Mouse (Mus musculus): ENCODE results near the gene Man2a1.

The Man2a1 gene

GRCm38 (mm10) chr17:64601751-64602578, 1.4 kb downstream of the Man2a1 start:
- ATAC-seq (ENCODE audit: insufficient number of reproducible peaks, low FRiP score, low TSS enrichment), result no peak

- no peak for ATAC-seq (ENCODE audit: insufficient number of reproducible peaks, low FRiP score, low TSS enrichment)
These were observed 2.6 kb downstream of the Man2a1 start for GRCm38 (mm10) chr17:64603134-64603533.

GRCm38 (mm10) chr17:64603534-64603933, 3.0 kb downstream of the Man2a1 start:
- ATAC-seq (ENCODE audit: insufficient number of reproducible peaks, low FRiP score, low TSS enrichment), result no peak

- ATAC-seq (ENCODE audit: insufficient number of reproducible peaks, low FRiP score, low TSS enrichment), result no peak
These were observed 3.6 kb downstream of the Man2a1 start for GRCm38 (mm10) chr17:64604163-64604562.

GRCm38 (mm10) chr17:64608228-64608627, 7.7 kb downstream of the Man2a1 start:
- no peak for ATAC-seq (ENCODE audit: insufficient number of reproducible peaks, low FRiP score, low TSS enrichment)

- ATAC-seq (ENCODE audit: insufficient number of reproducible peaks, low FRiP score, low TSS enrichment), result no peak
These were observed 8.5 kb downstream of the Man2a1 start for GRCm38 (mm10) chr17:64608923-64609598.

- no peak for ATAC-seq (ENCODE audit: insufficient number of reproducible peaks, low FRiP score, low TSS enrichment)
These were observed 9.2 kb downstream of the Man2a1 start for GRCm38 (mm10) chr17:64609741-64610140.

- no peak for ATAC-seq (ENCODE audit: insufficient number of reproducible peaks, low FRiP score, low TSS enrichment)
These were observed 10.9 kb downstream of the Man2a1 start for GRCm38 (mm10) chr17:64611426-64611825.

GRCm38 (mm10) chr17:64612135-64612885, 11.8 kb downstream of the Man2a1 start:
- ATAC-seq (ENCODE audit: insufficient number of reproducible peaks, low FRiP score, low TSS enrichment), result no peak

- ATAC-seq (ENCODE audit: insufficient number of reproducible peaks, low FRiP score, low TSS enrichment), result no peak
These were observed 12.4 kb downstream of the Man2a1 start for GRCm38 (mm10) chr17:64612930-64613329.

- no peak for ATAC-seq (ENCODE audit: insufficient number of reproducible peaks, low FRiP score, low TSS enrichment)
These were observed 12.8 kb downstream of the Man2a1 start for GRCm38 (mm10) chr17:64613351-64613750.

- ATAC-seq (ENCODE audit: insufficient number of reproducible peaks, low FRiP score, low TSS enrichment), result no peak
These were observed 14.3 kb downstream of the Man2a1 start for GRCm38 (mm10) chr17:64614804-64615203.

- ATAC-seq (ENCODE audit: insufficient number of reproducible peaks, low FRiP score, low TSS enrichment), result no peak
These were observed 14.9 kb downstream of the Man2a1 start for GRCm38 (mm10) chr17:64615420-64615819.

- ATAC-seq (ENCODE audit: insufficient number of reproducible peaks, low FRiP score, low TSS enrichment), result no peak
These were observed 15.7 kb downstream of the Man2a1 start for GRCm38 (mm10) chr17:64616259-64616658.

GRCm38 (mm10) chr17:64617838-64618237, 17.3 kb downstream of the Man2a1 start:
- no peak for ATAC-seq (ENCODE audit: insufficient number of reproducible peaks, low FRiP score, low TSS enrichment)

- no peak for ATAC-seq (ENCODE audit: insufficient number of reproducible peaks, low FRiP score, low TSS enrichment)
These were observed 18.5 kb downstream of the Man2a1 start for GRCm38 (mm10) chr17:64618996-64619395.

GRCm38 (mm10) chr17:64620135-64620534, 19.6 kb downstream of the Man2a1 start:
- peak; percentile 32; the same call in 1 of the 2 replicates for ATAC-seq (ENCODE audit: insufficient number of reproducible peaks, low FRiP score, low TSS enrichment)

- no peak for ATAC-seq (ENCODE audit: insufficient number of reproducible peaks, low FRiP score, low TSS enrichment)
These were observed 20.1 kb downstream of the Man2a1 start for GRCm38 (mm10) chr17:64620627-64621026.

- peak; percentile 71 for ATAC-seq (ENCODE audit: insufficient number of reproducible peaks, low FRiP score, low TSS enrichment)
These were observed 20.7 kb downstream of the Man2a1 start for GRCm38 (mm10) chr17:64621226-64621625.

GRCm38 (mm10) chr17:64621649-64622351, 21.3 kb downstream of the Man2a1 start:
- ATAC-seq (ENCODE audit: insufficient number of reproducible peaks, low FRiP score, low TSS enrichment), result no peak
